Mouse (Mus musculus) heart, embryonic 15.5 days (tissue): ENCODE measurements around the gene Gm11084. TPM values are rescaled to one million over a fixed set of nuclear protein-coding genes. Genes with fewer than 3 reads are reported as not detected.
"Not testable (repeated sequence)": the region's sequence is repeated elsewhere in the genome, so short reads cannot be mapped to it uniquely, and the experiment has no call there.

Experiments used
- ATAC-seq: fragments of 200-750 bp; cut with Nextera tagmentation; replicated peaks from 2 replicates; pipeline ENCODE4 v1.8.0; 2017; ENCODE audit warnings: low read depth, moderate TSS enrichment; ENCODE audit not compliant: insufficient number of reproducible peaks, insufficient read depth, low FRiP score
- H3K27ac ChIP-seq: fragments of 300-500 bp; sonication (generic); 2 replicates; pipeline ENCODE4 v1.5.1; 2015; ENCODE audit warnings: mild to moderate bottlenecking, inconsistent platforms
- H3K27me3 ChIP-seq: fragments of 300-500 bp; sonication (generic); 2 replicates; pipeline ENCODE4 v1.6.1; 2015; ENCODE audit warnings: inconsistent platforms
- H3K36me3 ChIP-seq: fragments of 300-500 bp; sonication (generic); 2 replicates; pipeline ENCODE4 v1.6.1; 2015; ENCODE audit warnings: mild to moderate bottlenecking, inconsistent platforms
- H3K4me1 ChIP-seq: fragments of 300-500 bp; sonication (generic); replicated peaks from 2 replicates; pipeline ENCODE4 v1.6.1; 2015; ENCODE audit warnings: inconsistent platforms
- H3K4me2 ChIP-seq: fragments of 300-500 bp; sonication (generic); 2 replicates; pipeline ENCODE4 v1.6.1; 2015; ENCODE audit warnings: inconsistent platforms, mild to moderate bottlenecking, moderate library complexity
- H3K4me3 ChIP-seq: fragments of 300-500 bp; sonication (generic); 2 replicates; pipeline ENCODE4 v1.5.1; 2015; ENCODE audit warnings: mild to moderate bottlenecking, inconsistent platforms
- H3K9ac ChIP-seq: fragments of 300-500 bp; sonication (generic); 2 replicates; pipeline ENCODE4 v1.6.1; 2015; ENCODE audit warnings: mild to moderate bottlenecking, inconsistent platforms
- H3K9me3 ChIP-seq: fragments of 300-500 bp; sonication (generic); replicated peaks from 2 replicates; pipeline ENCODE4 v1.6.1; 2016; ENCODE audit warnings: inconsistent platforms
- WGBS: fragments of 180-500 bp; shearing (Covaris S2); methylation state at CpG from one replicate; pipeline ENCODE4 v1.1.7; 2015; ENCODE audit warnings: mixed read lengths; 5-methylcytosine and 5-hydroxymethylcytosine counted together
- polyA plus RNA-seq: library from polyadenylated mRNA; unstranded; fragments of >200 nt; fragmentation: Nextera tagmentation; extraction: Ambion mirVana; gene quantifications from 2 replicates; pipeline ENCODE4 v1.2.1, GENCODE M21; 2015

Gm11084 gene
- polyA plus RNA-seq, 1 experiment from 2014 or later, result not detected

DNA sequence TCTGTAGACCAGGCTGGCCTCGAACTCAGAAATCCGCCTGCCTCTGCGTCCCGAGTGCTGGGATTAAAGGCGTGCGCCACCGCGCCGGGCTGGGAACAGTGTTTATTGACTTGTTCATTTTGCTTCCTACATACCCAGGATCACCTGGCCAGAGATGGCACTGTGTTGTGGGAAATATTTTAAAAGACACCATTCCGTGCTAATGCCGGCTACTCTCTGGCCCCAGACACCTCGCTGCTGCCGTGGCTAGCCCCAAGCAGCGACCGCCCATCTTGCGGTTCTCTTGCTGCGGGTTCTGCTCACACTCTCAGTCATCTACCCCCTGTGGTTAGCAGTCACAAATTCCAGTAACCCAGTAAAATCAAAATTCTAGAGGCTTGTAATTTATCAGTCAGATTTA lies 6.0 kb upstream of the Gm11084 start:
- Histone ChIP-seq H3K27ac (no peak overlapping the region), H3K27me3 (no peaks in the 10 kb centered on the region), H3K4me3 (no peak overlapping the region), H3K4me1 (peaks cover 22% of the 10 kb centered on the region), H3K9ac (no peak overlapping the region), H3K4me2 (no peak overlapping the region), H3K36me3 (peaks cover 9% of the 10 kb centered on the region), H3K9me3 (no peaks in the 10 kb centered on the region)
- WGBS, result 95% methylated on average over 17 of the region's 17 CpGs
- no peak for ATAC-seq

DNA sequence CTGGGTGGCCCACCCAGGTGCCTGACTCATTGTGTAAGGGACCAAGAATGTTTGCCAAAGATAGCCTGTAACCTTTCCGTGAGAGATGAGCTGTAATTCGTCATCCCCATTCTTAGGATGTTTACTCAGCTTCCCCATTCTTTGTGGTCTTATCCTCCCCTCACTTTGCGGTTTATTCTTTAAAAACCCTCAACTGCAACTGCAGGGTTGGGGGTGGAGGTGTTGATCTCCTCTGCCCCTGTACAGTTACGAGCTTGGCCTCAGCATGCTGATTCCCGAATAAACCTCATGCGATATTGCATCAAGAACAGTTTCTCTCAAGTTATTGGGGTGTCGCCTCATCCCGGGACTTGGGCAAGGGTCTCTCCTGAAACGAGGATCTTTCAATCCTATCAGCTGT lies 2.4 kb upstream of the Gm11084 start:
- not testable (repeated sequence) for H3K4me3 ChIP-seq, H3K9ac ChIP-seq, H3K36me3 ChIP-seq, H3K27me3 ChIP-seq, H3K27ac ChIP-seq, H3K4me1 ChIP-seq, ATAC-seq, H3K9me3 ChIP-seq, H3K4me2 ChIP-seq
- WGBS, result 84% methylated on average over 9 of the region's 9 CpGs

DNA sequence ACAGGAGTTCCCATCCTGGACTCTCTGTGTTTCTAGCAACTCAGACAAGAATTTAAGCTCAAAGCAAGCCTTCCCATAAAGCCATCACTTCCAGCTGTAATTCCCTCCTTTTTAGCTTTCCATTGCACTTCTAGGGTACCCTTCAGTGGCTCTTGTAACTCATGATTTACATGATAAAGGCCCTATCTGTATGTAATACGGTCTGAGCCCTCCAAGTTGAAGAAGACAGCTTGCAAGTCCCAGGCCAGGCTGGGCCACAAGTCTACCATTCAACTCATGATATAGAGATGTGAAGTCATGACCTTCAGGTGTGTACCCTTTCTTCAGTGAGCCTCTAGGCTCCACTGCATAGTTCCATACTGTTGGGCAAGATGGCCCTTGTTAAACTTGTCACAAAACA lies 1.0 kb downstream of the Gm11084 start:
- Histone ChIP-seq H3K9ac (no peak overlapping the region), H3K4me3 (no peak overlapping the region), H3K4me1 (peaks cover 10% of the 10 kb centered on the region), H3K36me3 (peaks cover 9% of the 10 kb centered on the region), H3K4me2 (no peak overlapping the region), H3K27me3 (no peaks in the 10 kb centered on the region), H3K9me3 (no peaks in the 10 kb centered on the region), H3K27ac (no peak overlapping the region)
- 63% methylated on average over 1 of the region's 1 CpGs for WGBS
- no peak for ATAC-seq

DNA sequence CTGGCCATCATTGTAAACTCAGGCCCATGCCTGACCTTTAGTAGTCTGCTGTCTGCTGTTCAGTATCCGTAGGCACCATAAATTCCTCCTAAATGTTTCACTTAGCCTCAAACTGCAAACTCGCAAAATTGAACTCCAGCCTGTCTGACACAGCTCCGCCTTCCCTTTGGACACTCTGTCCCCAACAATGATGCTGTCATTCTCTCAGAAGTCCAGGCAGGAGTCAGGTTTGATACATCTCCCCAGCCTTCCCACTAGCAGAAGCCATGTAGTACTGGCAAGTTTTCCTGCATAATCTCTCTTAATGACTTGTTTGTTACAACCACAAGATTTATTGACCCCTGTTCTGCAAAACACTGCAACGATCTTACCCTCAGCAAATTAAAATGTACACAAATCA lies 1.7 kb downstream of the Gm11084 start:
- Histone ChIP-seq H3K27ac (no peak overlapping the region; the same call in 1 of the 2 replicates), H3K4me2 (no peak overlapping the region), H3K4me3 (no peak overlapping the region), H3K4me1 (peaks cover 10% of the 10 kb centered on the region), H3K36me3 (peaks cover 9% of the 10 kb centered on the region), H3K9ac (no peak overlapping the region), H3K27me3 (no peaks in the 10 kb centered on the region), H3K9me3 (no peaks in the 10 kb centered on the region)
- WGBS, result 76% methylated on average over 4 of the region's 4 CpGs
- no peak for ATAC-seq

DNA sequence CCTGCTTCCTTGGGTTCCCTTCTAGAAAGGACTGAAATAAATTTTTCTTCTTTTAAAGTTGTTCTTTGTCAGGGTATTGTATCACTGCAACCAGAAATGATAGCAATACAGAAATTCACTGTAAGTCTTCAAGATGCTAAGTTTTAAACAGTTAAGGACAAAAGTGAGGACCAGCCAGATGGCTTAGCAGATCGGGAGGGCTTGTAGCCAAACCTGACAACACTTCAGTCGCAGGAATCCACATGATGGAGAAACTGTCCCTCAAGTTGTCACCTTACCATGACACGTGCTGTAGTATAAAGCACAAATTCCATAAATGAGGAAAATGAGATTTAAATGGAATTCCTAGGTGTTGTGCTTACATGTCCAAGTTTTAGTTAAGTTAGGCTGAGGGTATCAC lies 3.3 kb downstream of the Gm11084 start:
- Histone ChIP-seq H3K27me3 (no peaks in the 10 kb centered on the region), H3K27ac (no peak overlapping the region), H3K9ac (no peak overlapping the region), H3K36me3 (no peaks in the 10 kb centered on the region; the same call in 1 of the 2 replicates), H3K9me3 (no peaks in the 10 kb centered on the region), H3K4me3 (no peak overlapping the region), H3K4me2 (no peak overlapping the region), H3K4me1 (peaks cover 10% of the 10 kb centered on the region)
- no peak for ATAC-seq
- 81% methylated on average over 3 of the region's 3 CpGs for WGBS

DNA sequence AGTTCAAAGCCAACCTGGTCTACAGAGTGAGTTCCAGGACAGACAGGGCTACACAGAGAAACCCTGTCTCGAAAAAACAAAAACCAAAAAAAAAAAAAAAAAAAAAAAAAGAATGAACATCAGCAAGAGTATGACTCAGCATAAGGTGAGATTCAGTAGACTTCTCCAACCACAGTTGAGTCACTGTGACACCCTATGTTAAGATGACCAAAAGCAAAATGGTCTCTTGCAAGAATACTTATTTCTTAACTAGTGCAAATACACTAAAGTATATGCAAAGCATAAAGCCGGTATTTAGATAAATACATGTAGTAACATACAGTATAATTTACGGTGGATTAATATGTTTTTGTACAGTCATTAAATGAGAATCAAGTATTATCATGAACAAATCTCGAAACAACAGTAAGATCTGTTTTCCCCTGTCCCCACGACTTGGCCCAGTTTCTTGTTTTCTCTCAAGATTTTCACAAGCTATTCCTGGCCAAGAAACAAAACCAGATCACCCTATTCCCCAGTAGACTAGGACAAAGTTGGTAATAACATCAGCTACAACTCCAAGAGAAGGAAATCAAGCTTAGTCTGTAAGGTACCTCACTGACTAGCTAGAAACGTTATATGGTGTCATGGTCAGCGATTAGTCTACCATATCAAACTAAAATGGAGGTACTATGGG lies 4.3 kb downstream of the Gm11084 start:
- H3K4me2 ChIP-seq, result no peak overlapping the region
- ATAC-seq, result no peak
- H3K4me1 ChIP-seq, result peaks cover 12% of the 10 kb centered on the region
- H3K27me3 ChIP-seq, result no peaks in the 10 kb centered on the region
- WGBS, result 89% methylated on average over 7 of the region's 7 CpGs
- H3K4me3 ChIP-seq, result no peak overlapping the region
- H3K36me3 ChIP-seq, result no peaks in the 10 kb centered on the region
- H3K9ac ChIP-seq, result no peak overlapping the region
- no peak overlapping the region for H3K27ac ChIP-seq
- no peaks in the 10 kb centered on the region for H3K9me3 ChIP-seq

DNA sequence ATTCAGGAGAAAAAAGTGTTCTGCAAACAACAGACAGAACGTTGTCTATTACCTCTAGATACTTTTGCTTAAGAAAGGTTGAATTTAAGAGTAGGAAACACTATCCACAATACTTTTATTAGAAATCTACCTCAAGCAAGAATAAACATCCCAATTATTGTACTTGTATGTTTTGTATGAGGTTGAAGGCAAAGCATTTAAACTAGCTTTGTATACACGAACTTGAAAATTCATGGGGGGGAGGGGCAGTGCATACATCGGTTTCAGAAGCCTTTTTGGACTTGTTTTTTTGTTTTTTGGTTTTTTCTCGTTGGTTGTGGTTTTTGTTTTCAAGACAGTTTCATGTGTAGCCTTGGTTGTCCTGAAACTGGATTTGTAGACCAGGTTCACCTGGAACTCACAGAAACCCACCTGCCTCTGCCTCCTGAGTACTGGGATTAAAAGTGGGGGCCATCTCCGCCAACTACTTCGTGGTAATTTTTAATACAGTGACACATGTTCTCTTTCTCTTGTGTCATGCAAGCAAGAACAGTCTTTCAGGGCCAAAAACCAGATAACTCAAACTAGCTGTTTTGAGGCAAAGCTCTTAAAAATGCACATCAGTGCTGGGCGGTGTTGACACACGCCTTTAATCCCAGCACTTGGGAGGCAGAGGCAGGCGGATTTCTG lies 4.9 kb downstream of the Gm11084 start:
- no peaks in the 10 kb centered on the region for H3K9me3 ChIP-seq
- ATAC-seq, result no peak
- no peak overlapping the region for H3K9ac ChIP-seq
- 74% methylated on average over 9 of the region's 9 CpGs for WGBS
- H3K4me1 ChIP-seq, result peaks cover 16% of the 10 kb centered on the region
- no peaks in the 10 kb centered on the region for H3K27me3 ChIP-seq
- peak overlapping the region; percentile 71 for H3K4me2 ChIP-seq
- peak overlapping the region; percentile 100 for H3K4me3 ChIP-seq
- H3K36me3 ChIP-seq, result 0 out of 2 replicates have a peak, but pooled peaks cover 1% of the 10 kb centered on the region
- peak overlapping the region; percentile 100 for H3K27ac ChIP-seq

DNA sequence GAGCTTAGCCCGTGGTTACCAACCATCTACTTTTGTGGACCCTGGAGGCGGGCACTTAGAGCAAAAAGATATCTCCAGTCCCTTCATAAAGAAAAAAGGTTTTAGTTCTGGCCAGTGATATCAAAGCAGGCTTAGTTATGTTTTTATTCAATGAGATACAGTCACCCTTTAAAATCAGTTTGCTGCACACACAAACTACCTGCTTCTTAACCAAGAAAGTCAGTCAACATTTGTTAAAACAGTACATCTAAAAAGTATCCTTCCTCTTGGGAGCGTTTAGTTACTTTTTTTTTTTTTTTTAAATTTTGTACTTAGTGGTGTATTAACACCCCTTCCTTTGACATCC lies 5.5 kb downstream of the Gm11084 start:
- Histone ChIP-seq H3K9ac (peak overlapping the region; percentile 99), H3K36me3 (0 out of 2 replicates have a peak, but pooled peaks cover 3% of the 10 kb centered on the region), H3K4me1 (peaks cover 20% of the 10 kb centered on the region), H3K27me3 (no peaks in the 10 kb centered on the region), H3K4me2 (peak overlapping the region; percentile 71), H3K4me3 (peak overlapping the region; percentile 100), H3K27ac (peak overlapping the region; percentile 100), H3K9me3 (no peaks in the 10 kb centered on the region)
- 5% methylated on average over 3 of the region's 3 CpGs for WGBS
- no peak for ATAC-seq

DNA sequence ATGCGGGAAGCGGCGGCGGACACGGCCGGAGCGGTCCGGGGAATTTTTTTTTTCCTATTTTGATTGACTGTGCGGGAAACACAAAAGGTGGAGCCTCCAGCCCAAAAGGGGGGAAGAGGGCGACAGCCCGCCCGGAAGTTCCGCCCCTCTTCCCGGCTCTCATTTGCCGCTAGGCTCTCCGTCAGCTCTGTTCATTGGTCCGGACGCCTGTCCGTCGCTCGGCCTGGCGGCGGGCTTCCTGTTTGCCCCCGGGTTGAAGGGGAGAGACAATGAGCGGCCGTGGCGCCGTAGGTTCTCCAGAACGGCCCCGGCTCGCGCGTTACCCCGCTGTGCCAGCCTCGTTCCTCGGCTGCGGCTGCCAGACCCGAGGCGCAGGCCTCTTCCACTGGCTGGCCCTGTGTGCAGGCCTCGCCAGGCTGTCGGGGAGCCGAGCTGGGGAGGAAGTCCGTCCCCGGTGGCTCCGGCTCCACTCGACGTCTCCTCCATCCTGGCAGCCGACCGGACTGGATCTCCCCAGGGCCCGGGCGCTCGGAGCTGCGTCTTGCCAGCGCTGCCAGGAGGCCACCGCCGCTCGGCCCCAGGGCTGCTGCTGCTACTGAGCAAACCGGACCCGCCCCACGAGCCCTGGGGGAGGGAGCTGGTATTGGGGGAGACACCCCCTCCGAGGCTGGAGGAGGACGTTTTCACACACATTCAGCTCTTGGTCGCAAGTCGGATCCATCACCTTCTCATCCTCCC lies 6.0 kb downstream of the Gm11084 start, which contains the start of gene Sp3:
TSS of gene Sp3 (minus strand) at position 110 of the 738 bp plus-strand sequence.
- no peaks in the 10 kb centered on the region for H3K27me3 ChIP-seq
- H3K27ac ChIP-seq, result peak within 1 kb of the TSS; percentile 100
- 0 out of 2 replicates have a peak, but pooled peaks cover 3% of the 10 kb centered on the region for H3K36me3 ChIP-seq
- H3K9me3 ChIP-seq, result no peaks in the 10 kb centered on the region
- H3K4me2 ChIP-seq, result peak within 1 kb of the TSS; percentile 71
- WGBS, result under 1% methylated on average over 63 of the region's 64 CpGs
- peak within 1 kb of the TSS; percentile 99 for H3K9ac ChIP-seq
- peak within 1 kb of the TSS; percentile 100 for H3K4me3 ChIP-seq
- H3K4me1 ChIP-seq, result peaks cover 25% of the 10 kb centered on the region
- ATAC-seq, result peak; percentile 85

DNA sequence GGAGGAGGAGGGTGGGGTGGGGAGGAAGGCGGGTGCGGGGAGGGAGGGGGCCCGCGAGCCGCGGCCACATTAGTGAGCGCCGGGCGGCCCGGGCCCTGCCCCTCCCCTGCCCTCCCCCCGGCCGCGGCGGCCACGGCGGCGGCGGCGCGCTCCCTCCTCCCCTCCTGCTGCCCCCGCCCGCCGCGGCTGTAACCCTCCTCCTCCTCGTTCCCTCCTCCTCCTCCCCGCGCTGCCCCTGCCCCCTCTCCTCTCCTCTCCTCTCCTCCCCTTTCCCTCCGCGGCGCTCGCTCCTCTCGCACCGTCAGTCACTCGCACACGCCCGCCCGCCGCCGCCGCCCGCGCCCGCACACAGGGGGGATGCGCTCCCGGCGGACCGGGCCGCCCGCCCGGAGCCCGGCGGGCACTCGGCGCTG lies 6.9 kb downstream of the Gm11084 start:
- Histone ChIP-seq H3K27me3 (no peaks in the 10 kb centered on the region), H3K9ac (peak overlapping the region; percentile 99), H3K4me1 (peaks cover 24% of the 10 kb centered on the region), H3K27ac (peak overlapping the region; percentile 100), H3K4me3 (peak overlapping the region; percentile 100), H3K4me2 (peak overlapping the region; percentile 62), H3K9me3 (no peaks in the 10 kb centered on the region), H3K36me3 (0 out of 2 replicates have a peak, but pooled peaks cover 3% of the 10 kb centered on the region)
- 1% methylated on average over 16 of the region's 54 CpGs for WGBS
- peak; percentile 76 for ATAC-seq

DNA sequence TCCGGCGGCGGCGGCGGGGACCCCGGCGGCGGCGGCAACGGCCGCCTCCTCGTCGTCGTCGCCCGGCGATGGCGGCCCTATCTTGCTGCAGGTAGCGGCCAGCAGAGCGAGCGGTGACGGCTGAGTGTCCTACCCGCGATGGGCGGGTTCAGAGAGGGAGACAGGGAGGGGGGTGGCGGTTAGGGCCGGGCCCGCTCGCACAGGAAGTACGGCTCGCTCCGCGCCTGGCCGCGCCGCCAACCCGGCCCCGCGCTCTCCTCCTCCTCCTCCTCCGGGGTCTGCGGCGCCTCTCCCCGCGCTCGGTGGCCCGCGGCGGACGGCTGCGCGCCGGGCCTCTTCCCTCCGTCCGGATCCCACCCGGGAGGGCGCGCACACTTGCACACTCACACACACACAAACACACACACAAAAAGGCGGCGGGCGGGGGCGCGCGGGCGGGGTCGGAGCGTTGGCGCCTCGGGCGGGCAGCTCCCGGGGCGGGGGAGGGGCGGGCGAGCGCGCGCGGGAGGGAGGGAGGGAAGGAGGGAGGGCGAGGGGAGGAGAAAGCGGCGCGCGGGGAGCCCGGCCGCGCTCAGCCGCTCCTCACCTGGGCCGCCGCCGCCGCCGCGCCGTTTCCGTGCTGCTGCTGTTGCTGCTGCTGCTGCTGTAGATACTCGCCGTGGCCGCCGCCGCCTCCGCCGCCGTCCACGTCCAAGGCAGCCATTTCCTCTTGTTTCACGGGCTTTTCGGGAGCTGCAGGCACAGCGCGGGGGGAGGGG lies 7.4 kb downstream of the Gm11084 start:
- Histone ChIP-seq H3K9ac (peak overlapping the region; percentile 99), H3K4me3 (peak overlapping the region; percentile 100), H3K36me3 (0 out of 2 replicates have a peak, but pooled peaks cover 3% of the 10 kb centered on the region), H3K4me1 (peaks cover 21% of the 10 kb centered on the region), H3K4me2 (peak overlapping the region; percentile 62), H3K9me3 (no peaks in the 10 kb centered on the region), H3K27ac (peak overlapping the region; percentile 100), H3K27me3 (no peaks in the 10 kb centered on the region)
- WGBS, result under 1% methylated on average over 51 of the region's 107 CpGs
- ATAC-seq, result peak; percentile 80
